Mouse (Mus musculus): ENCODE data around the gene Adamts17. TPM values are rescaled to one million over a fixed set of nuclear protein-coding genes. Genes with fewer than 3 reads are reported as not detected.

Adamts17 gene
- polyA plus RNA-seq, 2 experiments, result 16.0 to 19.5 TPM

GRCm38 (mm10) chr7:67112495-67113216, 273.1 kb downstream of the Adamts17 start:
- ATAC-seq (ENCODE audit: low FRiP score, low read depth) (peak; percentile 45; the same call in 1 of the 2 replicates), DNase-seq (ENCODE audit: low spot score) (peak; percentile 21)
- H3K4me3 ChIP-seq (replicated peaks; ENCODE audit: low read length), result no peak overlapping the region

GRCm38 (mm10) chr7:67114056-67114455, 274.5 kb downstream of the Adamts17 start:
- DNase-seq (ENCODE audit: low spot score), result no peak
- H3K27me3 ChIP-seq (ENCODE audit: control insufficient read depth, insufficient read depth, low read length), result no peaks in the 10 kb centered on the region
- no peaks in the 10 kb centered on the region for H3K36me3 ChIP-seq (ENCODE audit: control insufficient read depth, insufficient read depth, low read length)
- ATAC-seq (ENCODE audit: low FRiP score, low read depth), result no peak
- peaks cover 31% of the 10 kb centered on the region for H3K4me1 ChIP-seq (ENCODE audit: control insufficient read depth, insufficient read depth, low read length)
- no peaks in the 10 kb centered on the region for H3K9me3 ChIP-seq (ENCODE audit: control insufficient read depth, low read length)
- TF ChIP-seq POLR2A (IDR thresholded peaks at IDR 0.05; ENCODE audit: borderline replicate concordance, extremely low read depth, insufficient read depth, insufficient read length), result no peak
- WGBS, result 94% methylated on average over 3 of the region's 3 CpGs
- H3K27ac ChIP-seq (replicated peaks; ENCODE audit: low read depth, low read length), result peak overlapping the region; percentile 43; the same call in 1 of the 2 replicates
- H3K4me2 ChIP-seq (replicated peaks; ENCODE audit: low read depth, low read length, severe bottlenecking), result no peak overlapping the region
- H3K9ac ChIP-seq (ENCODE audit: low read depth, low read length, severe bottlenecking), result no peak overlapping the region
- H3K4me3 ChIP-seq (replicated peaks; ENCODE audit: low read length), result no peak overlapping the region

More at GRCm38 (mm10) chr7:67112495-67113216, 273.1 kb downstream of the Adamts17 start:
- no peaks in the 10 kb centered on the region for H3K27me3 ChIP-seq (ENCODE audit: control insufficient read depth, insufficient read depth, low read length)
- no peaks in the 10 kb centered on the region for H3K36me3 ChIP-seq (ENCODE audit: control insufficient read depth, insufficient read depth, low read length)
- WGBS, result 35% methylated on average over 14 of the region's 14 CpGs
- no peaks in the 10 kb centered on the region for H3K9me3 ChIP-seq (ENCODE audit: control insufficient read depth, low read length)
- H3K4me2 ChIP-seq (replicated peaks; ENCODE audit: low read depth, low read length, severe bottlenecking), result no peak overlapping the region
- H3K27ac ChIP-seq (replicated peaks; ENCODE audit: low read depth, low read length), result 0 out of 2 replicates have a peak overlapping the region, but pooled peaks have one; percentile 53
- H3K4me1 ChIP-seq (ENCODE audit: control insufficient read depth, insufficient read depth, low read length), result peaks cover 31% of the 10 kb centered on the region
- TF ChIP-seq POLR2A (IDR thresholded peaks at IDR 0.05; ENCODE audit: borderline replicate concordance, extremely low read depth, insufficient read depth, insufficient read length), result no peak
- H3K9ac ChIP-seq (ENCODE audit: low read depth, low read length, severe bottlenecking), result no peak overlapping the region

GRCm38 (mm10) chr7:67115056-67115455, 275.5 kb downstream of the Adamts17 start:
- 52% methylated on average over 3 of the region's 3 CpGs for WGBS
- Histone ChIP-seq H3K4me1 (ENCODE audit: control insufficient read depth, insufficient read depth, low read length) (peaks cover 31% of the 10 kb centered on the region), H3K9me3 (ENCODE audit: control insufficient read depth, low read length) (no peaks in the 10 kb centered on the region), H3K36me3 (ENCODE audit: control insufficient read depth, insufficient read depth, low read length) (no peaks in the 10 kb centered on the region), H3K4me3 (replicated peaks; ENCODE audit: low read length) (no peak overlapping the region), H3K27ac (replicated peaks; ENCODE audit: low read depth, low read length) (peak overlapping the region; percentile 22; the same call in 1 of the 2 replicates), H3K9ac (ENCODE audit: low read depth, low read length, severe bottlenecking) (no peak overlapping the region), H3K27me3 (ENCODE audit: control insufficient read depth, insufficient read depth, low read length) (no peaks in the 10 kb centered on the region), H3K4me2 (replicated peaks; ENCODE audit: low read depth, low read length, severe bottlenecking) (no peak overlapping the region)
- peak; percentile 56 for ATAC-seq (ENCODE audit: low FRiP score, low read depth)
- TF ChIP-seq POLR2A (IDR thresholded peaks at IDR 0.05; ENCODE audit: borderline replicate concordance, extremely low read depth, insufficient read depth, insufficient read length), result no peak
- peak; percentile 41 for DNase-seq (ENCODE audit: low spot score)

DNA sequence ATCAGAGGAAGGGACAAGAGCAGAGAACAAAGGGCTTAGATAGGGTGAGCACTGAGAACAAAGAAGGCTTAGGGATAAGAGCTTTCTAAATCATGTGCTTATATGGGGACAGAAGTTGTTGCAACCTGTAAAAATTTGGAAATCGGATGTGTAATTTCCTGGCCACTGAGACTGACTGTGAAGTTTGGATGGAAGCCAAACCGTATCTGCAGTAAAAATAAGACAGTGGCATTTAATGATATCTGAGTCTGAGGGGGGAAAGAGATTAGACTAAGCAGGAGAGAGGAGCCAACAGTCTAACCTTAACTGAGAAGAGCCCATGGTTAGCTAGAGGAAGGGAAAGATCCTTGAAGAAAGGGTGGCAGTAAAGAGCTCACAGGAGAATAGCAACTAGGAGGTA, 295.6 kb downstream of the Adamts17 start:
- DNase-seq (ENCODE audit: low spot score) (no peak), ATAC-seq (ENCODE audit: low FRiP score, low read depth) (no peak)
- H3K36me3 ChIP-seq (ENCODE audit: control insufficient read depth, insufficient read depth, low read length), result no peaks in the 10 kb centered on the region
- no peak overlapping the region for H3K9ac ChIP-seq (ENCODE audit: low read depth, low read length, severe bottlenecking)
- no peak overlapping the region for H3K4me3 ChIP-seq (replicated peaks; ENCODE audit: low read length)
- no peak overlapping the region for H3K4me2 ChIP-seq (replicated peaks; ENCODE audit: low read depth, low read length, severe bottlenecking)
- TF ChIP-seq POLR2A (IDR thresholded peaks at IDR 0.05; ENCODE audit: borderline replicate concordance, extremely low read depth, insufficient read depth, insufficient read length), result no peak
- no peaks in the 10 kb centered on the region for H3K27me3 ChIP-seq (ENCODE audit: control insufficient read depth, insufficient read depth, low read length)
- WGBS, result 33% methylated on average over 2 of the region's 2 CpGs
- no peaks in the 10 kb centered on the region for H3K9me3 ChIP-seq (ENCODE audit: control insufficient read depth, low read length)
- H3K27ac ChIP-seq (replicated peaks; ENCODE audit: low read depth, low read length), result no peak overlapping the region
- H3K4me1 ChIP-seq (ENCODE audit: control insufficient read depth, insufficient read depth, low read length), result peaks cover 4% of the 10 kb centered on the region; the same call in 1 of the 2 replicates

GRCm38 (mm10) chr7:67142347-67143015, 302.9 kb downstream of the Adamts17 start:
- peaks cover 35% of the 10 kb centered on the region for H3K4me1 ChIP-seq (ENCODE audit: control insufficient read depth, insufficient read depth, low read length)
- H3K4me3 ChIP-seq (replicated peaks; ENCODE audit: low read length), result no peak overlapping the region
- H3K9ac ChIP-seq (ENCODE audit: low read depth, low read length, severe bottlenecking), result no peak overlapping the region; the same call in 1 of the 2 replicates
- no peaks in the 10 kb centered on the region for H3K27me3 ChIP-seq (ENCODE audit: control insufficient read depth, insufficient read depth, low read length)
- no peaks in the 10 kb centered on the region for H3K9me3 ChIP-seq (ENCODE audit: control insufficient read depth, low read length)
- DNase-seq (ENCODE audit: low spot score) (peak; percentile 26), ATAC-seq (ENCODE audit: low FRiP score, low read depth) (no peak)
- no peak overlapping the region for H3K27ac ChIP-seq (replicated peaks; ENCODE audit: low read depth, low read length)
- no peaks in the 10 kb centered on the region for H3K36me3 ChIP-seq (ENCODE audit: control insufficient read depth, insufficient read depth, low read length)
- 9% methylated on average over 11 of the region's 11 CpGs for WGBS
- TF ChIP-seq POLR2A (IDR thresholded peaks at IDR 0.05; ENCODE audit: borderline replicate concordance, extremely low read depth, insufficient read depth, insufficient read length), result no peak
- H3K4me2 ChIP-seq (replicated peaks; ENCODE audit: low read depth, low read length, severe bottlenecking), result no peak overlapping the region

Data from limb, embryonic 14.5 days (tissue).